Mouse (Mus musculus) adrenal gland, postnatal 25 days (tissue): ENCODE measurements around the gene Tmem114. TPM values are rescaled to one million over a fixed set of nuclear protein-coding genes. Genes with fewer than 3 reads are reported as not detected.

ENCODE experiments used
- DNase-seq: peaks from one replicate; pipeline ENCODE4 v3.0.0; 2021; ENCODE audit warnings: mixed read lengths
- total RNA-seq: library from RNA; stranded (reverse); gene quantifications from 2 replicates; pipeline ENCODE4 v1.2.3, GENCODE M21; 2021

Tmem114 gene
- total RNA-seq, 1 experiment from 2014 or later = not detected

DNA sequence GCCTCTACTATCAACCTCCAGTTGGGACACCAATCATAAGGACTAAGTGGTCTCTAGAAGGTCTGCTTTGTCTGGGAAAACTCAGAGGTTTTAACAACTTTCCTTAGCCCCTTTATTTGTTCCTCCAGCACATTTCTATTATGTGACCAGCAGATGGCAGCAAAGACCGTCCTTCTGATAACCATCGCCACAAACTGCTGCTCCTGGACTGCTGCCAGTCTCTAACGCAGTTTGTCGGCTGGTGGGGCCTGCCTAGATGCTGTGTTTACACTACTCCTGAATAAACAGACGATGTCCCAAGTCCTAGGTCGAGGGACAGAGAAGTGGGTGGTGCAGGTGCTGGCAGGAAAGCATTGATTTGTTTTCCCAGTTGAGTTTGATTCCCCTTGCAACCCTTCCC is 18.2 kb downstream of the Tmem114 start:
- peak; percentile 60 for DNase-seq

DNA sequence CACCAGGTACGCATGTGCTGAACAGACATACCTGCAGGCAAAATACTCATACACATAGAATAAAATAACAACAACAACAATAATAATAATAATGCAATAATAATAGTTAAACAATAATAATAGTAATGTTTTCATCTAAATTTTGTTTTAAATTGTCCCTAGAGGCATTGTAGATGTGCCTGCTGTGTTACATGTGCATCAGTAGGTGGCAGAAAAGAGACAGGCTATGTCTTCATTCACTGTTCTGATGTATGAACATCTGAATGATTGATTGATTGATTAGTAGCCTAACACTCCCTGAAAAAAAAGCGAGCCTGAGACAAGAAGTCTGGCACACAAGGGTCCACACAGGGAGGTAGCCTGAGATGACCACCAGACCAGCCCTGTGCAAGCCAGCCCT is 22.3 kb downstream of the Tmem114 start:
- DNase-seq = no peak

DNA sequence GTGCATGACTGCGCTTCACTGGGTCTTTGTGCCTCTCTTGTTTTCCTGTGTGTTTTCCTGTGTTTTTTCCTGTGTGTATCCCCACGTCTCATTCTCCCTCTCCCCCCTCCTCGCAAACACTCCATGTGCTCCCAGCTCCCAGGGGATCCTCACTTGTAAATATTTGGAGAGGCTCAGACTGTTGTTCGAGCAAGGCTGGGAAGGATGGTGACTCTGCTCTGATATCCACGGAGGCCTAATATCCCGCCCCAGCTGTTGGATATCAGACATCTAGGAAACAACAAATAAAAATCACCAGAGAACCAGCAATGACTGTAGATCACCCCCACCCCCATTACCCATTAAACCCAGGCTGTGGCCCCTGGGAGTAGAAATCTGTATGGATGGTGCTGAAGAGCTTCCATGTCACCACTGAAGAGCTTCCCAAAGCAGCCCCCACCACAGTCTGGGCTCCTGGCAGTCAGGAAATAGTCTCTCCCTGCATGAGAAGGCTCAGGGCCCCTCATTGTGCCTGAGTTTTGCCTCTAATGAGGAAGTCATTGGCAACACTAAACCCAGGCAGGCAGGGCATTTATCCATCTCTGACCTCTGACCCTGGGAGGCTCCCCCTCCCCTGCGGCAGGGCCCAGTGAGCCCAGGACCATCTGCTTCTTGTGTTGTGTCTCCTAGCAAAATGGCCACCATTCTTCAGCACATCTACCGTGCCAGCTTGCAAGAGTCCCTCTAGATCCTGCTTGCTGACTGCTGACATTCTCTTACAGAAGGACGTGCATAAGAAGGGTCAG is 23.6 kb downstream of the Tmem114 start:
- DNase-seq = no peak

DNA sequence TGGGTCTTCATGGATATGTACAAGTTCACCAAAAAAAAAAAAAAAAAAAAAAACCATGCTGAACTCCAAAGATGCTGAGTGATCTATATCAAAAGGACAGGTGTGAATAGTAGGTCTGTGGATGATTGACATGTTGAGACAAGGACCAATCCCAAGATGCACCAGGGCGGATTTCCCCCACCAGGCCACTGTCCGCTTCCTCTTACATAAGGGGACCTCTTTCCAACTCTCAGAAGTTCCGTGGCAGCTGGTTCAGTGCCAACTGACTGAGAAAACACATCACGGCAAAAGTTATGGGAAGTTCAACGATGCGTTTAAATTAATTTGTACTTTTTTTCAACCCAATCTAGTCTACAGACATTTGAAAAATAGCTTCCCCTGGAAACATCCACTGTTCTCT is 25.1 kb downstream of the Tmem114 start:
- DNase-seq = no peak

DNA sequence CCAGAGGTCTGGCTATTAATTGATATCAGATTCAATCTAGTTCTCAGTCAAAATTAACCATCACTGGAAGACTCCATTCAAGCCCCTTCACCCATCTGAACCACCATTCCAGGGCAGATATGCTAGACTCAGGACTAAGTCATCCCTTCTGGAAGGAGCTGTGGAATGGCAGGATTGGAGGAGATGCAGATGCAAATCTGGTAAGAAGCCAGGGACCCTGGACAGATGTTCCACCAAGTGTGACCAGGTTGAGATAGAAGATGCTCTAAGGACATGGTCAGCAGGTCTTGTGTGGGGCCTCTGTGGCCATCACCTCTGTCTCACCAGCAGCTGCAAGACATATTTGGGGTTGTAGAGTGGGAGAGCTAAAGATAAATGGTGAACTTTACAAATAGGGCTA is 30.0 kb downstream of the Tmem114 start:
- no peak for DNase-seq

- DNase-seq = no peak
These were observed 36.4 kb downstream of the Tmem114 start for GRCm38 (mm10) chr16:8388491-8388890.

GRCm38 (mm10) chr16:8386386-8386785 is 38.5 kb downstream of the Tmem114 start:
- DNase-seq = no peak

DNA sequence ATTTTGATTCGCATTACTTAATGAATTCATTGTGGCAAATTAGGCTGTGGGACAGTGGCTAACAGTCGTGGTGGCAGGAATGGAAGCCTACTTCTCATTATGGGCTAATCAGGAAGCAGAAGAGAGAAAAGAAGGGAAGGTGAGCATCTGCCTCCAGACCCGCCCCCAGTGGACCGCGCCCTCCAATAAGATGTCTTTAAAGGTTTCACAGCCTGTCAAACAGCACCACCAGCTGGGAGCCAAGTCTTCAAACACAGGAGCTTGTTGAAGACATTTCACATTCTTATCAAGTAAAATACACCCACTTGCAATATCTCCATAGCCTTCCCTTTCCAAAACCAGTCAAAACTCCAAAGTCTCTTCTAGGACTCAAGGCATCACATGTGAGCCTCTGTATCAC is 39.3 kb downstream of the Tmem114 start:
- no peak for DNase-seq

GRCm38 (mm10) chr16:8384772-8385171 is 40.2 kb downstream of the Tmem114 start:
- DNase-seq = no peak

DNA sequence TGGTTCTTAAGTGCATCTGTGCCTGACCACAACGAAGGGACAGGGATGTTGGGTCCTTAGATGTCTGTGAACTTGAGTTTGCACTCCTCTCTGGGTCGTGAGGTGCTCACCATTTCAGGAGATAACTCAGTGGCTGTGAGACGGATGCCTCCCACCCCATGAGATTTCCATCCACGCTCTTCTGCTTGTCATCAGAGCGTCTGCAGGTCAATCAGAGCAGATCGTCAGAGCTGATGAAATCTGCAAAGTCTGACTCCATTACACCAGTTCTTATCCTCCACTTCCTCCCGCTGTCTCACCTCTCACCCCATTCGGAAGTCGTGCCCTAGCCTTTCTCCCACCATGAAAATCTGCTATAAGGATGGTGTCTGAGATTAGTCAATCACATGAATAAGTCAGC is 41.5 kb downstream of the Tmem114 start:
- no peak for DNase-seq

- no peak for DNase-seq
These were observed 61.9 kb downstream of the Tmem114 start for GRCm38 (mm10) chr16:8363066-8363465.

Other genes starting within 250 kb of the Tmem114 start
- 11.7 and 18.3 TPM in 2 replicates for gene Mettl22, start 45.7 kb upstream of the Tmem114 start, total RNA-seq
- gene Abat, start 88.3 kb upstream of the Tmem114 start, total RNA-seq = 51.9 and 61.8 TPM in 2 replicates
- 64.6 and 66.8 TPM in 2 replicates for gene Pmm2, start 212.5 kb upstream of the Tmem114 start, total RNA-seq
- 22.7 and 23.9 TPM in 2 replicates for gene Tmem186, start 212.6 kb upstream of the Tmem114 start, total RNA-seq
- gene Carhsp1, start 247.0 kb upstream of the Tmem114 start, total RNA-seq = 91.2 and 94.1 TPM in 2 replicates